Mouse (Mus musculus) spleen, postnatal 14 days (tissue): ENCODE results near the gene Psmc3ip.

Experiments
- DNase-seq, 2 experiments: peaks; one replicate each; pipeline ENCODE4 v3.0.0; 2021 to 2022; ENCODE audit warnings: low spot score in 2 of 2

The Psmc3ip gene

DNA sequence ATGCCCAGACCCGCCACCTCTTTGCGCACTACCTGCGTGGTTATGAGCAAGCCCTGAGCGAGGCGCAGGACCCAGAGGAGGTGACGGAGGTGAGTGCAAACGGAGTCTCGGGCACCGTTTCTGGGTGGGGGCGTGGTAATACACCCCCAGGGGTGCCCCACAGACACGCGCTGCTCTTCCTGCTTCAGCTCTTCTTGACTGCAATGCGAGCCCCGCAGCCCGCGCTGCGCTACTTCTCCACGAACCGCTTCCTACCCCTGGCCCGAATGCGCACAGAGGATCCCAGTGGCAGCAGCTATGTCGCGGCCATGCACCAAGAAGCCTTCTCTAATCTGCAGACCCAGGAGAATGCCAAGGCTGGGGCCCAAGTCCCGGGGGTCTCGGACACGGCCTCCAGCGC lies 15.5 kb downstream of the Psmc3ip start:
- no peak for DNase-seq

DNA sequence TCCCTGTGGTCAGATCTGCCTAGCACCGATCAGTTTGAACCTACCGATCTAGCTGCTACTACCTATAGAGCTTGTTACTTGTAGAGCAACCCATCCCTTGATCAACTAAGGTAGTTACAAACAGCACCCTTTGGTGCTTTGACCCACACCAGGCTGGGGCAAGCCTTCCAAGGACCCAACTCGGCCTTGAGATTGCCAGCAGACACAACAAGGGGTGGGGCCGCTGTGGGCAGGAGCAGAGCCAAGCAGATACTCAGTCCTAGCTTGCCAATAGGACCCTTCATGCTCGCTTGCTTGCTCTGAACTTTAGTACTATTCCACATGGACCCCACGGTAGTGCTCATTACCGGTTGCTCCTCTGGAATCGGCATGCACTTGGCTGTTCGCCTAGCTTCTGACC lies 17.1 kb downstream of the Psmc3ip start, which contains the start of gene Hsd17b1:
Gene Hsd17b1, plus strand, starts transcription at position 291 of the 400 bp plus-strand sequence.
- DNase-seq = no peak

DNA sequence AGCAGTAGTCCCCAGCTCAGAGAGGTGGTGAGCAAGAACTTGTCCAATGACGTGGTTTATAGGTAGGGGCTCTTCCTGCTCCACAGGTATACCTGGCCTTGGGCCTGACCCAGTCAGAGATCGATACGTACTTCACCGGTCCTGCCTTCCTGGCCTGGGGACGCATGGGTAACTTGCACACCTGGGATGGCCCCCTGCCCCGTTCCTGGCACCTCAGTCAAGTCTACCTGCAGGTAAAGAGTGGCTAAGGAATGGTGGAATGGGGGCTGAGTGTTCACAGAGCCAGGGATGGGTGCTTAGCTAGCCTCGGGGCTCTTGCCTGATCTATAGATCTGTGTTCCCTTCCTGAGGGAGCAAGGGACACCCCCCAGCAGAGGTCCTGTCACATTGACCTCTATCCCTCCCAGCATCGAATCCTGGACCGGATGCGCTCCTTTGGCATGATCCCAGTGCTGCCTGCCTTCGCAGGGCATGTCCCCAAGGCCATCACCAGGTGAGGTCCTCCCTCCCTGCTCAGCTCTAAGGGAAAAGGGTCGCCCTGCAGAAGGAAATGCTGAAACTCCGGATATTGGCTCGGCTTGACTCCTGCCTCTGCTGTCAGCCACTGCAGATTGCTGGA lies 23.3 kb downstream of the Psmc3ip start:
- no peak for DNase-seq

DNA sequence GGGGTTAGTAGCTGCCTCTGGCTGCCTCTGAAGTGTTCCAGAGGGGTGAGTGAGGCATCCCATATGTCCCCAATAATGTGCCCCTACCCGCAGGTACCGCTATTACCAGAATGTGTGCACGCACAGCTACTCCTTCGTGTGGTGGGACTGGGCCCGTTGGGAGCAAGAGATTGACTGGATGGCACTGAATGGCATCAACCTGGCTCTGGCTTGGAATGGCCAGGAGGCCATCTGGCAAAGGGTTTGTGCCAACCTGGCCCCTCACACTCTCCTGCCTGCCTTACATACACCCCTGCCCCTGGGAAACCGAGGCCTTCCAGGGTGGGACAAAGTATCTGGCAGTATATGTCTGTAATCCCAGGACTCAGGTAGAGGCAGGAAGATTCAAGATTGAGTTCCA lies 24.2 kb downstream of the Psmc3ip start:
- no peak for DNase-seq

DNA sequence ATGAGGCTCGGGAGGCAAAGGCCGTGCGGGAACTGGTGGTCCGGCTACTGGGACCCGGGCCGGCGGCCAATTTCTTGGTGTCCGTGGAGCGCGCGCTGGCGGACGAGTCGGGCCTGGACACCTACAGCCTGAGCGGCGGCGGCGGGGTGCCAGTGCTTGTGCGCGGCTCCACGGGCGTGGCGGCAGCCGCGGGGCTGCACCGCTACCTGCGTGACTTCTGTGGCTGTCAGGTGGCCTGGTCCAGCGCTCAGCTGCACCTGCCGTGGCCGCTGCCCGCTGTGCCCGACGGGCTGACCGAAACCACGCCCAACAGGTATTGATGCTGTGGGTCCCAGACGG lies 25.1 kb downstream of the Psmc3ip start:
- DNase-seq = no peak

DNA sequence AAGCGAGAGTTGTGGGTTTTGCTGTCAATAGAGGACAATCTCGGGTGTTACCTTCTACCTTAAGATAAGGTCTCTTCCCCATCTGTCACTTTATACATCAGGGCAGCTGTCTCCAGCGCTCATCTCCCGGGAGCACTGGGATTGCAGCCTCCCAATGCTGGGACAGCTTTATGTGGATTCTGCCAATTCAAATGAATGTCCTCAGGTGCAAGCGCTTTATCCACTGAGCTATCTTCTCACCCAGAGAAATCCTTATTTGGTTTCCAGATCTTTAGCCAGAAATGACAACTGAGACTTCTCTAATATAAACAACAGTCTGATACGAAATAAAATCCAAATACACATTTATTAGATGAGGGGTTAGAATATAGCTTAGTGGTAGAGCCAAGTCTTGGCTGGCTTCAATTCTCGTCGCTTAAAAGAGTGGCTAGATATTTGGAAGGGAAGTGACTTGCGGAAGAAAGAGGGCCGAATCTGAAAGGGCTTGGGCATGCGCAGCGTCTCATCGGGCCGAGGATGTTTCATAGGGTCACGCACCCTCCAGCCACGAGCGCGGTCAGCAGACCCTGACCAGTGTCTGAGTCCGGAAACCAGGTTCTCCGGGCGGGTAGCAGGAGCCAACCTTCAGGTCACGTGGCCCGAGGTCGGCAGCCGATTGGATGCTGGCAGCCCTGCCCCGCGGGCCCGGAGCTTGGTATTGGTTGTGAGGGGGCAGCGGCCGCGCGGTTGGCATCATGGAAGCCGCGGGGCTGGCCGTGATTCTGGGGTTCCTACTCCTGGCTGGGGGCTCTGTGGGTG lies 25.6 kb downstream of the Psmc3ip start, which contains the start of gene Naglu:
Gene Naglu, plus strand, starts transcription at position 622 of the 798 bp plus-strand sequence.
- DNase-seq = peak; percentile 86 to 93

DNA sequence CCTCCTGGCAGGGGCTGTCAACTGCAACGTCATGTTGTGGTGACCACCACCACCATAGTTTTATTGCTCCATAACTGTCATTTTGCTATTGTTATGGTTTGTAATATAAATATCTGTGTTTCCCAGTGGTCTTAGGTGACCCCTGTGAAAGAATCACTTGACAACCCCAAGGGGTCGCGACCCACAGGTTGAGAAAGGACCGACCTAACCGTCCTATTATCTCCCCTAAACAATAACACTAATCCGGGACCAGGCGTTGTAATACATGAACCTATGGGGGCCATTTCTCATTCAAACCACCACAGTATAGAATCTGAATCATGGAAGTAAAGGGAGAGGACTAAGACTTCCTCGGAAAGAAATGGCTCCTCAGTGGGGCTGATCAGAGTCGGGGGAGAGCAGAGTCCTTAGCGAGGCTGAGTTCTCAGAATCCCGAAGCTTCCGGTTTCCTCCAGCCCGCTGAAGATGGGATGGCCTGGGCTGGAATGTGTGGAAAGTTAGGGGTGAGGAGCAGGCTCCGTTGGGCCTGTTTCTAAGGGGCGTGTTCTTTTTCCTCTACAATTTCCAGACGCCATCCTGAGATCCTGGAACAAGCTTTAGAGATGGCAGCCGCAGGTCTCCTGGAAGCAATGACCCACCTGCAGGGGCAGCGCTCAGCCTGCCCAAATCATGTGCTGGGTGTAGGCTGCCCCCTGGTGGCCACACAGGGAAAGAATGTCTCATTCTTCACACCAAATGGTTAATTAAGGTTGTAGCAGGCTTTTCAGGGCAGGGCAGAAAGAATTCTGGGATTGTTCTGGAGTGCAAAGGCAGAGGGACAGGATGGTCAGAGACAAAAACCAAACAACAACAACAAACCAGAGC lies 28.5 kb downstream of the Psmc3ip start:
- peak; percentile 72 to 84 for DNase-seq

DNA sequence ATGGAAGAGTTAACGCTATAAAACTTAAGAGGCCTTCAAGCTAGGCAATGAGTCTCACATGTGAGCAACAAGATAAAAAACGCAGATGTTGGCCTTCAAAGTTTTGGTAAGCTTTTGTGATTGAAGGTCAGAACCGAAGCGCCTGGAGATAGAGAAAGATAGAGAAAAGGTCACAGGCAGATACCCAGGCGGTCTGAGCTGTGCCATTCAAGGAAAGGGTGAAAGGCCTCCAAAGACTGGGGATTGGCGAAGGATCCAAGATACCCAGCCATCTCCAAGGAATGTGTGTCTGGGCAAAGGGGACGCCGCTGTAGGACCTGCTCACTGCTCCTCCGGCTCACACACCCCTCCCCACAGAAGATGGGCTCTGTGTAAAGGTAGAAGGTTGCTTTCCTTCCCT lies 30.2 kb downstream of the Psmc3ip start:
- DNase-seq = no peak

DNA sequence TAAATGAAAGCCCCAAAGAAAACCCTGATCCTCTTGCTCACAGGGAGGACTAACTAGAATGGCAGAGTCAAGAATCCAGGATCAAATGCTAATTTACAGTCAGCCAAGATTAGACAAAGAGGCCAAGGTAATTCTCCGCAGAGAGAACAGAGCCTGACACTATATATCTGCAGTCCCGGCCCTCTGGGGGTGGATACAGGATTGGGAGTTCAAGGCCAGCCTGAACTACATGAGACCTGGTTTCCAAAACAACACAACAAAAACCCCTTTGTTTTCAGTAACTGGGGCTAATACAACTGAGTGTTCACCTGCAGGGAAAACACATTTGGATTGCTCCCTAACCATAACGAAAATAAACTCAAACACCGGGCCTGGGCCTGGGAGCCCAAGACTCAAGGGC lies 30.8 kb downstream of the Psmc3ip start:
- no peak for DNase-seq

DNA sequence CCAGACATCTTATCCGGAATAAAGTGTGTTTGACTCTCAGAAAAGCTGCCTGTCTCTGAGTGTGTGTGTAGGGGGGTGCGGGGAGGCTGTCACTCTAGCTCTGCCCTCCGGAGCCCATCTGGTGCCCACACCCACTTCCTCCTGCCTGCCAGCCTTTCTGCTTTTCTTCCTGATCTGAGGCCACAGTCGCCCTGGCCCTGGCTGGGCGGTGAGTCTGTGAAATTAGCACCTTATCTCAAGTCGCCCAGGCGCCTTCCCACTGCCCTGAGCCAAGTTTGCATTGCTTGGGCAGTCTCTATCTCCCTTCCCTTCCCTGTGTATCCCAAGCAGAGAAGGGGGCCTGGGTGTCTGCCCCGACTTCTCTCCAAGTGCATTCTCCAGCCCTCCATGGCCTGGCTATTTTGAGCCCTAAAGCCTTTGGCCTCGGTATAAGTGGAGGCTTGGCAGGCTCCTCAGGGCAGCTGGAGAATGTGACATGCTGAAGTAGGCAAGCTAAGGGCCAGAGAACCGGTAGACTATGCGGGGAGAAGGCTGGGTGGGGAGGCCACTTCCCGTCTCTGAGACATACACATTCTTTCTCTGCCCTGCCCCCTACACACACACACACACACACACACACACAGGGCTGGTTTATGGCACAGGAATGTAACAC lies 31.4 kb downstream of the Psmc3ip start:
- DNase-seq = peak; percentile 75 to 82

DNA sequence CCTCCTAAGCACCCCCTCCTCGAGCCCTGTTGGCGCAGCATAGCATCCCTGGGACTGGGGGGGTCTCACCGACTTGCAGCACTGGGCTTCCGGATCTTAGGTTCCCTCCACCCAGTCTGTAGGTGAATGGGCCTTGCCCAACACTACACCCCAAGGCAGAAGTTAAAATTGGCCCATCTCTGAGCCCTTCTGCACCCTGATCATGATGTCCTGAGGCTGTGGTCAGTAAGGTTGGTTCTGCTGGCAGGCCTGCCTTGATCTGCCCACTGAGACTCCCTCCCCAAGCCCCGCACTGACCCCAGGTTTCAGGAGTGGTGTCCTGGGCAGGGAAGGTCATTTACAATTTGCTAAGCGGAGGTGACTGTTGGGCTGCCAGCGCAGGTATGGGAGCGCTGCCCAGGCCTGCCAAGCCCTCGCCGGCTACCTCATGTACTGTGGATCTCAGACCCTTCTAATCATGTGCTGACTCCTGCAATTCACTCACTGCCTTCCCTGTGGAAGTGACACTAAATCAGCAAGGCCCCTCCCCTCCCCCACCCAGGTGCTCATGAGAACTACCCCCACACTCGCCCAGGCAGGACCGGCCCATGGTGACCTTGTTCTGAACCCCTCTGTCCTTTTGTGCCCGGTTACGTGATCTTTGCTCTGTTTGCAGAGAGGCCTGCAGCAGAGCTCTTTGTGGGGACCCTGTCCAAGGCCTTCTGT lies 32.1 kb downstream of the Psmc3ip start:
- no peak for DNase-seq

DNA sequence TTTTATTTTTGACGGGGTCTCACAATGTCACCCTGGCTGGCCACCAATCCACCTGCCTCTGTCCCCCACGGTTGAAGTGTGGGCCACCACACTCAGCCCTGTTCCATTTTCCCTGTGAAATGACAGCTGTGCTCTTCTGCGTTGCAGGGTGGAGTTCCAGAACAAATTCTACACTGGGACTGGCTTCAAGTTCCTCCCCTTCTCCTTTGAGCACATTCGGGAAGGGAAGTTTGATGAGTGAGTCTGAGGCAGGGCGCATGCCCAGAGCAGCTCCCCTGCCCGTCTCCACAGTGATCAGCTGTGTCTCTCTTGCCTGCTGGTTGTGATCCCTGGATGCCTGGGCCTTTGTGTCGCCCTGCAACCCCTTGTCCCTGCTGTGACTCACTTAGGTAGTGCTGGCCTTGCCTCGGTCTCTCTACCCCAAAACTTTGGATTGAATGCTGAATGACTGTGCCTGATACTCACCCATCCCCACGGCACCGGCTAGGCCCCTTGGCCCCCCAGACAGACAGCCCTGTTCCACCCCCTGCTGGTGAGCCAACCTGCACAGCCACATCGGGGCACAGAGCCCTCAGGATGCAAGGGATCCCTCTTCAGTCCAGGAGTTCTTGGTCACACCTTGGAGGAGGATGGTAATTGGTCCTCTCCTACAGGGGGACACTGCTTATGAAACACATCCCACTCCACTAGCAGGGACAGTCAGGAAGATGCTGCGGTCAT lies 32.9 kb downstream of the Psmc3ip start:
- DNase-seq = no peak

DNA sequence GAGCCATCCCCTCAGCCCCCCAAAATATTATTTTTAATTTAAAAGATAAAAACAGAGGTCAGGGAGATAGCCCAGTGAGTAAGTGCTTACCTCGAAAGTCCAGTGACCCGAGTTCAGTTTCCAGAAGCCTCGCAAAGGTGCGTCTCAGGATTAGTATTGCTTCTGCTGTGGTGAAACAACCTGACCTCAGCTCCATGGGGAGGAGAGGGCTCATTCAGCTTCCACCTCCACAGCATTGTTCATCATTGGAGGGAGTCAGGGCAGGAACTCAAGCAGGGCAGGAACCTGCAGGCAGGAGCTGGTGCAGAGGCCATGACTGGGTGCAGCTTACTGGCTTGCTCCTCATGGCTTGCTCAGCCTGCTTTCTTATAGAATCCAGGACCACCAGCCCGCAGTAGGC lies 34.2 kb downstream of the Psmc3ip start:
- no peak for DNase-seq

DNA sequence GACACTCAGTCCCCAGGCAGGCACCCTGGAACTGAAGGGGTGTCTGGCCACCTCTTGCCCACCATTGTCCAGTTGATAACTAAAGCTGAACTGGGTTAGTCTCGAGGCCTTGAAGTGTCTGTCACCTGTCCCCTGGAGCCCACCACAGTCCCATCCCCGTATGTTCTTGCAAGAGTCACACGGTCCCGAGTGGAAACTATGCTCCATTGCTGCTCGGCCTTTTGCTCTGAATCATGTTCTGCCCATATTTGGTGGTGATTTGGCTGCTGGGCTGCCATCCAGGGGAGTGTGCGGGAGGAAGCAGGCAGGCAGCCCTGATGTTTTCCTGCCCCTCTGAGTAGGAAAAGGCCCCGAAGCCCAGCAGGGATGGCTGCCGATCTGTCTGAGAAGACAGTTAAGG lies 35.1 kb downstream of the Psmc3ip start:
- DNase-seq = no peak

DNA sequence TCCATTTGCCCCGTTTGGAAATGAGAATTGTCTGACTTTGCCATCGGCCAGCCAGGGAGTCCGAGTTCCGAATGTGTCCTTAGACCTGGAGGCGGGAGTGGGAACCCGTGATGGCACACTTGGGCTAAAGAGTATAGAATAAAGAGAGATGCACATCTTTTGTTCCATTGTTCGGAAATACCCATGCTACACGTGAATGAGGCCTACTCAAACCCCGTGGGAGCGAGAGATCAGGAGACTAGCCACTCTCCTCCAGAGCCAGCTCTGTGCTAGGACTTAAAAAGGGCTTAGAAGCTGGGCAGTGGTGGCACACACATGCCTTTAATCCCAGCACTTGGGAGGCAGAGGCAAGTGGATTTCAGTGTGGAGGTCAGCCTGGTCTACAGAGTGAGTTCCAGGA lies 35.8 kb downstream of the Psmc3ip start:
- DNase-seq = no peak

DNA sequence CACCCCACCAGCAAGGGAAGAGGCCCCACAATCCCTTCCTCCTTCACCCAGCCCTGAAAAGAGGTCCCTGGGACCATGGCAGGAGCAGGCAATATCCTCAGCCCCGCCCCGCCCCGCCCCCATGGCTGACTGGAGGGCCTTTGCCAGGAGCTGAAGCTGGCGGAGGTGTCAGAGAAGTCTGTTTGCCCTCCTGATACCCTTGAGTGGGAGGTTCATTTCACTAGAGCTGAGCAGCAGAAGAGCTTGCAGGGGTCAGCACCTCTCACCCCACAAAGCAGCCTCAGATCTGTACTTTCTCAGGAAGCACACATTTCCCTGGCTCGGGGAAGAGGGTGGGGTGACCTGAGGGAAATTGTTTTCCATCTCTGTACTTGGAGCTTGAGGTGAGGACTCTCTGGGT lies 36.5 kb downstream of the Psmc3ip start:
- no peak for DNase-seq

DNA sequence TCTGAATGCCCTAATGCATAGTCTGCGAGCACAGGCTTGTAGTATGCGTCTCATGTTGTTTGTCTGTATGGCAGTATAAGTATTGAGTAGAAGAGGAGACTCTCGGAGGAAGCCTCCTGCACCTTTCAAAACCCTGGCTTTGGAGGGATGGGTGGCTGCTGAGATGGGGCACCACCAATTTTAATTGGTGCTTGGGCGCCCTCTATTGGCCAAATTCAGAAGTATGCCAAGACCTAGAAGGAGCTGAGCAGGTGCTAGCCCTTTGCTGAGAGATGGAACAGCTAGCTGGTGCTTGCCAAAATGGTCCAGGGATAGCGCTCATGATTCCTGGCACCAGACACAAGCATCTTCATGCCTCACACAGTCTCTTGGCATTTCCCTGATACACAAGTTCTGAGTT lies 37.4 kb downstream of the Psmc3ip start:
- DNase-seq = peak; percentile 75 to 91

DNA sequence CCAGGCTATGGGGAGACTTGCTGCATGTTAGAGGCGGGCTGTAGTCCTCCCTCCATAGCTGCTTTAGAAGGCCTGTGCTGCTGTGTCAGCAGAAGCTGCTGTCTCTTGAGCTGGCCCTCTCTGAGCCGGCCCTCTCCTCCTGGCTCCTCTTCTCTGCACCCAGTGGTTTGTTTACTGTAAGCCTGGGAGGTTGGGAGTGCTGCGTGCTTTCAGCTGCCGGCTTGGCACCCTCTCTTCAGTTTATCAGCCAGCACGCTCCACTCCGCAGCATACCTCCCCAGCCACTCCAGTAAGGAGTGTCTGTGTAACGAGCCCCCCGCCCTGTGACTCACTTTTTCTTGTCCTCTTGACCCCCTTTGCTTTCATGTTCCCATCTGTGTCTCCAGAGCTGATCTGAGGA lies 38.4 kb downstream of the Psmc3ip start:
- no peak for DNase-seq

DNA sequence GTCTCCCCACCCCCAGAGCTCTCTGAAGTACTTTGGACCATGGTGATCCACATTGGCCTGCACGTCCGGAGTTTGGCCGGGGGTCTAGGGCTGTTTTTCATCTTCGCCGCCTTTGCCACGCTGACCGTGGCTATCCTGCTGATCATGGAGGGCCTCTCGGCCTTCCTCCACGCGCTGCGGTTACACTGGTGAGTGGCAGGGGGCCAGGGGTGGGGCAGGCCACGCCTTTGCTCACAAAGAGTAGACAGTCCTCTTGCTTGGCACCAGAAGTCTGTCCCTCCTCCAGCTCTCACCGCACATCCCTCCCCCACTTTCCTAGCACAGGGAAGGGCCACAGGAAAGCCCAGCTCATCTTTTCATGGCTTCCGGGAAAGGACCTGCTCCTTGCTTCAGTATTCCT lies 39.8 kb downstream of the Psmc3ip start:
- no peak for DNase-seq

DNA sequence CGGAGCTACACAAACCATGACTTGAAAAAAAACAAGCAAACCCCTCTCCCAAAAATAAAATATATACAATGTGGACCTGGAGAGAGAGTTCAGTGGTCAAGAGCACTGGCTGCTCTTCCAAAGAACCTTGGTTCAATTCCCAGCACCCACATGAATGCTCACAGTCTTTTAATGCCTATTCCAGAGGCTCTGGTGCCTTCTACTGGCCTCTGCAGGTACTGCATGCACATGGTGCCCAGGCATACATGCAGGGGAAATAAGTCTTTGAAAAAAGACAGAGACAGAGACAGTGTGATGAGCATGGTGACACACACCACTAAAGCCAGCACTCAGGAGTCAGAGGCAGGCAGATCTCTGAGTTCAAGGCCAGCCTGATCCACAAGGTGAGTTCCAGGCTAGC lies 41.3 kb downstream of the Psmc3ip start:
- DNase-seq = peak in 1 of 2 experiments; percentile 37
